Mouse (Mus musculus) hindbrain, embryonic 12.5 days (tissue): ENCODE measurements at regions not wholly inside any gene's neighbourhood (a gene's known extent, or its start where the extent isn't known, plus 50 kb on each side); places are given as distances from the start of the nearest gene placed in this dataset.

ENCODE experiments used
- ATAC-seq: fragments of 200-750 bp; cut with Nextera tagmentation; 2 replicates; pipeline ENCODE4 v1.8.0; 2017; ENCODE audit warnings: moderate TSS enrichment; ENCODE audit not compliant: low FRiP score
- H3K27ac ChIP-seq: fragments of 300-500 bp; sonication (generic); 2 replicates; pipeline ENCODE4 v1.5.1; 2016; ENCODE audit warnings: mild to moderate bottlenecking
- H3K27me3 ChIP-seq: fragments of 300-500 bp; sonication (generic); 2 replicates; pipeline ENCODE4 v1.6.1; 2016; ENCODE audit warnings: mild to moderate bottlenecking
- H3K36me3 ChIP-seq: fragments of 300-500 bp; sonication (generic); 2 replicates; pipeline ENCODE4 v1.6.1; 2016; ENCODE audit warnings: mild to moderate bottlenecking
- H3K4me1 ChIP-seq: fragments of 300-500 bp; sonication (generic); 2 replicates; pipeline ENCODE4 v1.6.1; 2016
- H3K4me2 ChIP-seq: fragments of 300-500 bp; sonication (generic); replicated peaks from 2 replicates; pipeline ENCODE4 v1.6.1; 2016; ENCODE audit warnings: mild to moderate bottlenecking
- H3K4me3 ChIP-seq: fragments of 300-500 bp; sonication (generic); 2 replicates; pipeline ENCODE4 v1.5.1; 2016; ENCODE audit warnings: mild to moderate bottlenecking
- H3K9ac ChIP-seq: fragments of 300-500 bp; sonication (generic); 2 replicates; pipeline ENCODE4 v1.6.1; 2016; ENCODE audit warnings: mild to moderate bottlenecking, moderate library complexity
- H3K9me3 ChIP-seq: fragments of 300-500 bp; sonication (generic); replicated peaks from 2 replicates; pipeline ENCODE4 v1.6.1; 2016; ENCODE audit warnings: mild to moderate bottlenecking
- WGBS: fragments of 180-500 bp; shearing (Covaris S2); methylation state at CpG from one replicate; pipeline ENCODE4 v1.1.7; 2016; 5-methylcytosine and 5-hydroxymethylcytosine counted together

DNA sequence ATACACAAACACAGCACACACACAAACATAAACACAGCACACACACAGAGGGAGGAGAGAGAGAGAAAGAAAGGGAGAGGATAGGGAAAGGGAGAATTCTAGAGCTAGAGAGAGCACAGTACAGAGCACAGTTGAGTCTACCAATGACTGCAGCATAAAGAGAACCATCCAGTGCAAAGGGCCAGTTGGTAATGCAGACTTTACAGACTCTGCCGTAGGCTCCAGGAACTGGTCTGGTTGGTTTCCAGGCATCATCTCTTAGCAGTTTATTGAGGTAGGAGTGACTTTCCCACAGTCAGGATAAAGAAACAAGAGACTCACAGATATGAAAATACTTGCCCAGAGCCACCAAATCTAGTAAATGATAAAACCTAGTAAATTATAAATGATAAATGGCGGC, 208.5 kb downstream of the Tgfb2 start:
- Histone ChIP-seq H3K9ac (no peak overlapping the region), H3K4me3 (no peak overlapping the region), H3K36me3 (no peaks in the 10 kb centered on the region), H3K27me3 (no peaks in the 10 kb centered on the region), H3K9me3 (no peaks in the 10 kb centered on the region), H3K27ac (no peak overlapping the region), H3K4me1 (no peaks in the 10 kb centered on the region), H3K4me2 (no peak overlapping the region)
- WGBS: 89% methylated on average over 2 of the region's 2 CpGs
- no peak for ATAC-seq

DNA sequence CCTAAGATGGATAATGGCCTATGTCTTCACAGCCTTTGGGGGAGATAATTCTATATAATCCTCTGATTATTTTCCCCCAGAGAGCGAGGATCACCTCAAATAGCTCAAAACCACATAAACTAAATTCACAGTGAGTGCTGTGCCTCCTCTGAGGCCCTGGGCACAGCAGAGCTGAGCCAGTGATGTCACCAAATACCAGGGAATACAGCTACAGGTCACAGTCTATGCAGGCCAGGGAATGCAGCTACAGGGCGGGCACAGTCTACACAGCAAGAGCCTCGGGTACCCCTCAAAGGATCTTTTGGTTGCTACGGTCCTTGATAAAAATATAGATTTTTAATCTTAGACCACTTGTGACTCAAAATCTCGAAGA, 211.4 kb downstream of the Tgfb2 start:
- Histone ChIP-seq H3K36me3 (no peaks in the 10 kb centered on the region), H3K9ac (no peak overlapping the region), H3K27ac (no peak overlapping the region), H3K9me3 (no peaks in the 10 kb centered on the region), H3K4me1 (no peaks in the 10 kb centered on the region), H3K4me3 (no peak overlapping the region), H3K4me2 (no peak overlapping the region), H3K27me3 (no peaks in the 10 kb centered on the region)
- WGBS: 89% methylated on average over 5 of the region's 5 CpGs
- no peak for ATAC-seq

DNA sequence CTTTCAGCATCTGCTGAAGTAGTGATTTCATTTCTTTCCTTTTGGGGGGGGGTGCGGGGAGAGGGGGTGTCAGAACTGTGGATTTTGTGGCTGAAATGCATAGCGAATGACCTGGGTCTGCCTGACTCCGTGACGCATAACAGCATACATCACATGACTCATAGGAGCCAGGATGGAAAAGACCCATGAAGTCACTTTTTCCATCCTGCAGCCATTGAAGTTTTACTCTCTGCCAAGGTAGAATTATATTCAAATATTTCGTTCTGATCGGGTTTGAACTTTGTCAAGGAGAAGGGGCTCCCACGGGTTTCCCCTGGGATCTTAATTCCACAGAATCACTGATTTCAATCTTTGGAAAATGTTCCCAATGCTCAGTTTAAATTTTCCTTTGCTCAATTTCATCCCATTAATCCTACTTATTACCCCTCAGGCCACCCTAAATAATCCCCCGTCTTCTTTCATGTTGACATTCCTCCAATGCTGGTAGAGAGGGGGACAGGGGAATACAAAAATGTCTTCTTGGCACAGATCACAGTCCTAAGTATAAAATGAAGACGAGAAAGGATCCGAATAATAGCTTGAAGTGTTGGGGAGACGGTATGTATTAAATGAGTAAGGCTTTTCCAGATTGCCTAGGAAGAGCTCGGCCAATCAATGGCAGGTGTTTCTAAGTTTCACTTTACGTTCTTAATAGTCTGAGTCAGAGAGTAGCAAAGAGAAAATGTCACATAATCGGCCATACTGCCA, 212.0 kb downstream of the Tgfb2 start:
- H3K9ac ChIP-seq: no peak overlapping the region
- no peaks in the 10 kb centered on the region for H3K4me1 ChIP-seq
- WGBS: 88% methylated on average over 14 of the region's 14 CpGs
- no peak overlapping the region for H3K27ac ChIP-seq
- H3K4me2 ChIP-seq: no peak overlapping the region
- no peaks in the 10 kb centered on the region for H3K27me3 ChIP-seq
- no peaks in the 10 kb centered on the region for H3K36me3 ChIP-seq
- H3K9me3 ChIP-seq: no peaks in the 10 kb centered on the region
- no peak for ATAC-seq
- H3K4me3 ChIP-seq: no peak overlapping the region

DNA sequence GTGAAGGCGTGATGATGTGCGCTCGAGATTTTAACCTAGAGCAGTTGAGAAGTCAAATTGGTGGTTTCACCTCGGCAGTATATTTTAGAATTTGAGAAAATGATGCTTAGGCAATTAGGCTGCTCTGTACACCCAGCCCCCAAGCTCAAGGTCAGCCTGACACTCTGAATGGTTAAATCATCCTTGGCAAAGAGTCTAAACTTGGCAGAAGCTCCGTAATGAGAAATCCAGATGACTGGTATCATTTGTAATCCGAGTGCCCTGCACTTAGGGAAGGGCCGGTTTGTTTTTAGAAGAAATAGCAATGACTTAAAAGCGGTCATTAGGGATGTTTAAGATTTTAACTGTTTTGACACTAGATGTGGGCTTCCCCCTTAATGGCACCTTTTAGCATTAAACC, 223.6 kb downstream of the Tgfb2 start:
- H3K27ac ChIP-seq: no peak overlapping the region
- no peak overlapping the region for H3K4me2 ChIP-seq
- H3K4me3 ChIP-seq: no peak overlapping the region
- H3K27me3 ChIP-seq: no peaks in the 10 kb centered on the region
- no peaks in the 10 kb centered on the region for H3K9me3 ChIP-seq
- H3K4me1 ChIP-seq: no peaks in the 10 kb centered on the region
- WGBS: 72% methylated on average over 8 of the region's 8 CpGs
- H3K36me3 ChIP-seq: no peaks in the 10 kb centered on the region
- no peak overlapping the region for H3K9ac ChIP-seq
- ATAC-seq: no peak

DNA sequence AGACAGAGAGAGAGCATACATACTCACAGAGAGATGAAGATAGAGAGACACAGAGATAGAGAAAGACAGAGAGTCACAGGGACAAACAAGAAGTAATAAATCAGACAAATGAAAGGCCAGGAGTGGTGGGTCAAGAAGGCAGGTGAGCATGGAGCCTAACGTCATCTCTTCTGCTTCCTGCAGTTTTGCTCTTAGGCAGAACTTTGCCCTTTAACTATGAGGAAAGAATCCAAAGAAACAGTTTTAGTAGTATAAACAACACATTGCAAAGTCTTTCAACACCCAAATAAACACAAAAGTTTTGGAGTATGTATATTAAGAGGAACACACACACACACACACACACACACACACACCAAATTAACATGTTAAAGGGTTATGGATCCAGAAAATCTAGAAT, 225.8 kb downstream of the Tgfb2 start:
- Histone ChIP-seq H3K9ac (no peak overlapping the region), H3K4me2 (no peak overlapping the region), H3K27ac (no peak overlapping the region), H3K4me3 (no peak overlapping the region), H3K4me1 (no peaks in the 10 kb centered on the region), H3K36me3 (no peaks in the 10 kb centered on the region), H3K9me3 (no peaks in the 10 kb centered on the region), H3K27me3 (no peaks in the 10 kb centered on the region)
- no peak for ATAC-seq
- WGBS: 83% methylated on average over 1 of the region's 1 CpGs

DNA sequence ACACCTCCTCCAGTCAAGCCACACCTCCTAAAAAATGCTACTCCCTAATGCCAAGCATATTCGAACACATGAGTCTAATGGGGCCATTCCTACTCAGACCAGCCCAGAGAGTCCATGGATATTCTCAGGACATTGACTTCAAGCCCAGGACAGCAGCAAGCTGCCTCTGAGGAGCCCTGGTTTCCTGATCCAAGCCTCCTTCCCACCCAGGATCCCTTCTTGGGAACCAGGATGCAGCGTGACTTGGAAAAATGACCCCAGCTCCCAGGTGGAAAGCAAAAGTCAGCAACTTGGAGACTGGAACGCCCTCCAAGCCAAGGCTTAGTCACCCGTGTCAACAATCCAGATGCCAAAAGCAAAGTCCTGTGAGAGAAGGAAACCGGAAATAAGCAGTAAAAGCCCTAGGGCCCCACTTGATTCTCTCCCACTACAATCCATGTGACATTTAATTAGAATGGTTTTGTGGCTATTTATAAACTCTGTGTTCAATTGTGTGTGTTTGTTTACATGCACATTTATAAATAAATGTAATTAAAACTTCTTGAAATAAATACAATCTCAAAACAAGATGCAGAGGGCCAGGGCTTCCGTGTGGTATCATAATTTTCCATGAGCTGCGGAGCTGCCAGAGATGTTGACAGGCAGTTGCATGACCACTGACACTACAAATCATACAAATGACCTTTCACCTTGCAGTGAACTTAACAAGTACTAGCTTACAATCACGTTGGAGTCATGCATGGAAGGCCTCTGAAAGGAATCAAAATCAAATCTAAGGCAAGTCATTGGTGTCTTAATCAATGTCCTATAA, 227.2 kb downstream of the Tgfb2 start:
- H3K27me3 ChIP-seq: no peaks in the 10 kb centered on the region
- no peaks in the 10 kb centered on the region for H3K9me3 ChIP-seq
- H3K27ac ChIP-seq: no peak overlapping the region
- WGBS: 75% methylated on average over 8 of the region's 8 CpGs
- no peak overlapping the region for H3K4me3 ChIP-seq
- H3K36me3 ChIP-seq: no peaks in the 10 kb centered on the region
- H3K4me2 ChIP-seq: no peak overlapping the region
- H3K9ac ChIP-seq: no peak overlapping the region
- H3K4me1 ChIP-seq: no peaks in the 10 kb centered on the region
- no peak for ATAC-seq

DNA sequence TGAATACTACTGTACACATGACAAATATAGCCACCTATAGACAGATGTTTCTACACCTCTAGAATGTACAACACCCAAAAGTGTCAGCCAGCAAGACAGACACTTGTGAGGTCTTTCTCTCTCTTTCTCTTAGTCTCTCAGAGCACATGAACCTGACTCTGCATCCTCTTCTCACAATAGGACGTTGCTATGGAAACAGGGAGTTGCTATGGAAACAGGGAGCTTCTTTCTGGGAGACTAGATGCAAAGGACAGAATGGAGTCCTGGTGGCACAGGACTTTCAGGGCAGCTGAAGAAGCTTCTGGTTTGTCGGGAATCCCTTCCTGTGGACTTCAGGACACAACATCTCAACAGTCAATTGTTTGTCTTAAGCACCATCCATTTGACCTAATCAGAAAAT, 230.9 kb downstream of the Tgfb2 start:
- no peaks in the 10 kb centered on the region for H3K27me3 ChIP-seq
- ATAC-seq: no peak; the same call in 1 of the 2 replicates
- no peak overlapping the region for H3K4me2 ChIP-seq
- H3K36me3 ChIP-seq: no peaks in the 10 kb centered on the region
- H3K27ac ChIP-seq: no peak overlapping the region
- no peaks in the 10 kb centered on the region for H3K4me1 ChIP-seq
- no peak overlapping the region for H3K9ac ChIP-seq
- no peak overlapping the region for H3K4me3 ChIP-seq
- WGBS: 36% methylated on average over 2 of the region's 2 CpGs
- no peaks in the 10 kb centered on the region for H3K9me3 ChIP-seq

DNA sequence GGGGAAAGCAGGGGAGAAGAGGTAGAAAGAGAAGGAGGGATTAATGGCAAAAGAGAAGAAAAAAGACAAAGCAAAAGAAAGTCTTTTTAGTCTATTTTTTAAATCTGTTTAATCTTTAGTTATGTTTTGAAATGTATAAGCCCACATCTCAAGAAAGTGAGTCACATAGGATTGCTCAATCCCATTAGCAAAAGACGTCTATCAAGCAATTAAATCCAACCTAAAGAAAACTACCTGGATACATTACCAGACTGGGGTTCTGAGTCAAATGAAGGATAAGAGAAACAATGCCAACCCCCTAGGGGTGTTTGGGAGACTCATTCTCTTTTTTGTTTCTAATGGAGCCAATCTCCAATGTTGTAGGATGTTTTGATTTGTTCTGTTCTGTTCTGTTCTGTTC, 231.4 kb downstream of the Tgfb2 start:
- Histone ChIP-seq H3K4me3 (no peak overlapping the region), H3K4me1 (no peaks in the 10 kb centered on the region), H3K9ac (no peak overlapping the region), H3K9me3 (no peaks in the 10 kb centered on the region), H3K36me3 (no peaks in the 10 kb centered on the region), H3K27me3 (no peaks in the 10 kb centered on the region), H3K27ac (no peak overlapping the region), H3K4me2 (no peak overlapping the region)
- 59% methylated on average over 1 of the region's 1 CpGs for WGBS
- no peak for ATAC-seq

DNA sequence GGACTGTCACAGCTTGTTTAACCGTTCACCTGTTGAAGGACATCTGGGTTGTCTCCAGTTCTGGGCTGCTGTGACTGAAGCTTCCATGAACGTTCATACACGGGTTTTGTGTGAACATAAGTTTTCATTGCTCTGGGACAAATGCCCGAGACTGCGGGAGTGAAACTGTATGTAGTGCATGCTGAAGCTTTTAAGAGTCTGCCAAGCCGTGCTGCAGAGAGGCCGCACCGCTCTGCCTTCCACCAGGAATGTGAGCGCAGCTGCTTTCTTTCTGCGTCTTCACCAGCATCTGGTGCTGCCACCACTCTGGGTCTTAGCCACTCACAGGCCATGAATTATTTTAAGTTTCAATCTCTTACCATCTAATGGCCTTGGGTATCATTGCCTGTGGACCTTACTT, 232.8 kb downstream of the Tgfb2 start:
- ATAC-seq: no peak
- Histone ChIP-seq H3K27me3 (no peaks in the 10 kb centered on the region), H3K27ac (no peak overlapping the region), H3K4me3 (no peak overlapping the region), H3K9ac (no peak overlapping the region), H3K9me3 (no peaks in the 10 kb centered on the region), H3K4me2 (no peak overlapping the region), H3K36me3 (no peaks in the 10 kb centered on the region), H3K4me1 (no peaks in the 10 kb centered on the region)
- WGBS: 92% methylated on average over 10 of the region's 10 CpGs

DNA sequence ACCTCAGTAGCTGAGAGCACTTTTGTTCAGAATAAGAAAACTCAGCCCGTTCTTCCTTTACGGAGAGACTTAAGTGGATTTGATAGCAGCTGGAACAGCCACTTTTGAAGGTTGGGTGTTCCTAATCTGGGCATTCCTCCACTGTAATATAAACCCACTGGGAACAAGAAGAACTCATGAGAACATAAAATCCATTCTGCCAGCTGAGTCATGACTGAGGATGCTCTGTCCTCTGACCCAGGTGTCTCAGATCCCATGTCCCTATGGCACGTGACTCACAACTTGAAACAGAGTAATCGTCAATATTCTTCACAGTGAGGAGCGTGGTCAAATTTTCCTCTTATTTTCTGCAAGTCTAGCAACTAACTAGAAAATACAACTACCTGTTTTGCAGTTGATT, 240.3 kb downstream of the Tgfb2 start:
- Histone ChIP-seq H3K27me3 (no peaks in the 10 kb centered on the region), H3K27ac (no peak overlapping the region), H3K9ac (no peak overlapping the region), H3K4me2 (no peak overlapping the region), H3K9me3 (no peaks in the 10 kb centered on the region), H3K36me3 (no peaks in the 10 kb centered on the region), H3K4me3 (no peak overlapping the region), H3K4me1 (no peaks in the 10 kb centered on the region)
- WGBS: 97% methylated on average over 5 of the region's 5 CpGs
- ATAC-seq: no peak

DNA sequence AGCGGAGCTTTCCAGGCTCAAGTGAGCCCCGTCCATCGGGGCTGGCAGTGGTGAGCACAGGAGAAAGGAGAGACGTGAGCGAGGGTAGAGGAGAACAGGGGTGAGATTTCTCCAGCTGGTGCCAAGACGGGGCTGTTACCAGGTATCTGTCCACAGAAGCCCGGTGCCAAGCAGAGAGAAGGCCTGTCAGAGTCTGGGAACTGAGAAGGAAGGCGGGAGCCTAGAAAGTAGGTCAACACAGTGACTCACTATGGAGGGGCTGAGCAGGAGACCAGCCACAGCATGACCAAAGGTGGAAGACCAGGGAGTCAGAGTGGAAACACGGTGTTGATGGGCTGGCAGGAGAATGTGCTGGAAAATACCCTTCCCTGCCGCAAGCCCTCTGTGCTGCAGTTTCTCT, 245.0 kb downstream of the Tgfb2 start:
- Histone ChIP-seq H3K27ac (no peak overlapping the region), H3K4me2 (no peak overlapping the region), H3K9ac (no peak overlapping the region), H3K9me3 (no peaks in the 10 kb centered on the region), H3K4me1 (no peaks in the 10 kb centered on the region), H3K27me3 (no peaks in the 10 kb centered on the region), H3K36me3 (no peaks in the 10 kb centered on the region), H3K4me3 (no peak overlapping the region)
- WGBS: 83% methylated on average over 10 of the region's 10 CpGs
- no peak for ATAC-seq

DNA sequence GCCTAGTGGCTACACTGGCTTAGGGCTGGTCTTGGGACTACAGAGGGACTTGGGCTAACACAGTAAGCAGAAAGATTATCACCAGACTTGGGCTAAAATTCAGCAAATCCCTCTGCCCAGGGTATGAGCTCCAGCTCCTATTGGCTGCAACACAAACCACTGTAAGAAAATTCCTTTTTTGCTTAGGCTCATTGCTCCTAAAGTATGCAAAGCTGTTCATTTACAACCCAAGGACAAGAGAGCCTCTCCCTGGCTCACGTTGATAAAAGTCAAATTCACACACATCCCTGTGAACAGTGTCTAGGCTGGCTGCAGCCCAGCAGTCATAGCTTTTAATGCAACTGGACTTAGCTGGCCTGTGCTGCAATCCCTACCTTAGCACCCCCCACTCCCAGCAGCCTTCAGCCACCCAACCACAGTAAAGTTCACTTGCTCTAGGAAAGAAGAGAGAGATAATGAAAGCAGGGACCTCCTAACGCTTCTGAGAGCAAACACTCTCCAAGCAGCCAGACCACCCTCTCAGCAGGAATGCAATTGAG, 247.6 kb downstream of the Tgfb2 start:
- H3K4me2 ChIP-seq: no peak overlapping the region
- no peaks in the 10 kb centered on the region for H3K27me3 ChIP-seq
- H3K9me3 ChIP-seq: no peaks in the 10 kb centered on the region
- H3K36me3 ChIP-seq: no peaks in the 10 kb centered on the region
- no peak overlapping the region for H3K4me3 ChIP-seq
- ATAC-seq: no peak
- no peaks in the 10 kb centered on the region for H3K4me1 ChIP-seq
- whole genome bisulfite sequencing: 42% methylated on average over 2 of the region's 2 CpGs
- no peak overlapping the region for H3K27ac ChIP-seq
- H3K9ac ChIP-seq: no peak overlapping the region

DNA sequence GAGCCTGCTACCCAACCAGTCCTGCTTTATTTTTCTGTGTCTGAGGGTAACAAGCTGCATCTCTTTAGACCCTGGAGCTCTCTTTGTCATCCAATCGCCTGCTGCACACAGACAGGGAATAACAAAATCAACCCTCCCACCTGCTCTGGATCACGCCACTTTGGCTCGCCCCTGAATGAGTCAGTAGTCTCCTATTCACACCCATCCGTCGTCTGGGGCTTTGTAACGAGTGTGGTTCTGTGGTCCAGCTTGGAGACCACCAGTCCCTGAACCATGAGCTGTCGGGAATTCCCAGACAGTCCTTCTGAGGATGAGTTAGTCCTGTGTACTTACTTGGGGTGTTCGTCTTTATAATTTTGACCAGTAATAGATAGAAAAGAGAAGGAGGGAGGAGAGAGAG, 248.7 kb downstream of the Tgfb2 start:
- WGBS: 79% methylated on average over 8 of the region's 8 CpGs
- Histone ChIP-seq H3K9ac (no peak overlapping the region), H3K4me2 (no peak overlapping the region), H3K4me1 (no peaks in the 10 kb centered on the region), H3K27me3 (no peaks in the 10 kb centered on the region), H3K27ac (no peak overlapping the region), H3K9me3 (no peaks in the 10 kb centered on the region), H3K36me3 (no peaks in the 10 kb centered on the region), H3K4me3 (no peak overlapping the region)
- no peak for ATAC-seq
